Mouse (Mus musculus) CD8-positive naive resting alpha-beta T cell, adult 57 days (primary cell): ENCODE data around the gene Cacna1h. TPM values are rescaled to one million over a fixed set of nuclear protein-coding genes. Genes with fewer than 3 reads are reported as not detected.

ENCODE experiments used
- total RNA-seq: library from RNA; stranded (reverse); gene quantifications from one replicate; pipeline ENCODE4 v1.2.4, GENCODE M21; 2023

Gene Cacna1h
- total RNA-seq, result 0.83 TPM

GRCm38 (mm10) chr17:25433617-25434606, at the start of gene Cacna1h:
Gene Cacna1h (minus strand): TSS chr17:25433783.

GRCm38 (mm10) chr17:25454272-25454671, 20.7 kb upstream of the Cacna1h start, which contains the start of gene Tekt4:
Gene Tekt4 (plus strand): TSS chr17:25454615.

GRCm38 (mm10) chr17:25368973-25369372, 64.6 kb downstream of the Cacna1h start, which contains the start of gene Tpsg1:
Gene Tpsg1 (plus strand): TSS chr17:25369273.

GRCm38 (mm10) chr17:25366005-25366404, 67.6 kb downstream of the Cacna1h start, which contains the start of gene Tpsb2:
Gene Tpsb2 (plus strand): TSS chr17:25366305.

GRCm38 (mm10) chr17:25345462-25345861, 88.1 kb downstream of the Cacna1h start, which contains the start of gene Tpsab1:
Gene Tpsab1 (minus strand): TSS chr17:25345562.

Other genes with a start within 250 kb of the Cacna1h start
- gene BC003965, start 249.2 kb downstream of the Cacna1h start, total RNA-seq, result 13.3 TPM
- 76.9 TPM for gene Unkl, start 245.4 kb downstream of the Cacna1h start, total RNA-seq
- gene Gnptg, start 193.7 kb downstream of the Cacna1h start, total RNA-seq, result 59.6 TPM
- gene Tsr3, start 193.6 kb downstream of the Cacna1h start, total RNA-seq, result 23.3 TPM
- 29.1 TPM for gene Baiap3, start 177.4 kb downstream of the Cacna1h start, total RNA-seq
- 409 TPM for gene Ube2i, start 159.2 kb downstream of the Cacna1h start, total RNA-seq
- gene Prss34, start 135.4 kb downstream of the Cacna1h start, total RNA-seq, result not detected
- not detected for gene Prss28, start 125.1 kb downstream of the Cacna1h start, total RNA-seq
- gene Prss29, start 115.1 kb downstream of the Cacna1h start, total RNA-seq, result not detected
- gene Tpsab1, start 88.2 kb downstream of the Cacna1h start, total RNA-seq, result not detected
- not detected for gene Tpsb2, start 67.5 kb downstream of the Cacna1h start, total RNA-seq
- gene Tpsg1, start 64.5 kb downstream of the Cacna1h start, total RNA-seq, result not detected
- gene Tekt4, start 20.8 kb upstream of the Cacna1h start, total RNA-seq, result not detected
- gene Sstr5, start 63.5 kb upstream of the Cacna1h start, total RNA-seq, result not detected
- 0.43 TPM for gene Sox8, start 136.9 kb upstream of the Cacna1h start, total RNA-seq
- 33.3 TPM for gene Lmf1, start 145.3 kb upstream of the Cacna1h start, total RNA-seq